Mouse (Mus musculus) gastrocnemius, postnatal 10 days (tissue): Measurements from ENCODE around the gene Gm8024. TPM values are rescaled to one million over a fixed set of nuclear protein-coding genes. Genes with fewer than 3 reads are reported as not detected.
A peak's percentile ranks its signal among the peaks of the same experiment; 100 is the strongest.
"Not testable (repeated sequence)": the region's sequence is repeated elsewhere in the genome, so short reads cannot be mapped to it uniquely, and the experiment has no call there.

Source experiments
- DNase-seq: peaks from one replicate; pipeline ENCODE4 v3.0.0; 2021; ENCODE audit warnings: mixed read lengths
- long read RNA-seq, 2 experiments: library from polyadenylated mRNA; stranded (forward); transcript quantifications; one replicate each; pipeline ENCODE4 v2.0.0; 2021
- total RNA-seq, 2 experiments: library from RNA; stranded (reverse); gene quantifications; 2 replicates each; pipeline ENCODE4 v1.2.3; 2021

Gene Gm8024
- total RNA-seq: not detected
- long read RNA-seq, experiment 1: 0 reads
- long read RNA-seq, experiment 2: 0 reads

- DNase-seq: not testable (repeated sequence)
These were observed at the start of gene Gm8024 for GRCm38 (mm10) chr14:42524182-42524581. Gene Gm8024 (minus strand): TSS chr14:42524282.

- DNase-seq: peak; percentile 12
These were observed 19.2 kb upstream of the Gm8024 start for GRCm38 (mm10) chr14:42543170-42543701.

DNA sequence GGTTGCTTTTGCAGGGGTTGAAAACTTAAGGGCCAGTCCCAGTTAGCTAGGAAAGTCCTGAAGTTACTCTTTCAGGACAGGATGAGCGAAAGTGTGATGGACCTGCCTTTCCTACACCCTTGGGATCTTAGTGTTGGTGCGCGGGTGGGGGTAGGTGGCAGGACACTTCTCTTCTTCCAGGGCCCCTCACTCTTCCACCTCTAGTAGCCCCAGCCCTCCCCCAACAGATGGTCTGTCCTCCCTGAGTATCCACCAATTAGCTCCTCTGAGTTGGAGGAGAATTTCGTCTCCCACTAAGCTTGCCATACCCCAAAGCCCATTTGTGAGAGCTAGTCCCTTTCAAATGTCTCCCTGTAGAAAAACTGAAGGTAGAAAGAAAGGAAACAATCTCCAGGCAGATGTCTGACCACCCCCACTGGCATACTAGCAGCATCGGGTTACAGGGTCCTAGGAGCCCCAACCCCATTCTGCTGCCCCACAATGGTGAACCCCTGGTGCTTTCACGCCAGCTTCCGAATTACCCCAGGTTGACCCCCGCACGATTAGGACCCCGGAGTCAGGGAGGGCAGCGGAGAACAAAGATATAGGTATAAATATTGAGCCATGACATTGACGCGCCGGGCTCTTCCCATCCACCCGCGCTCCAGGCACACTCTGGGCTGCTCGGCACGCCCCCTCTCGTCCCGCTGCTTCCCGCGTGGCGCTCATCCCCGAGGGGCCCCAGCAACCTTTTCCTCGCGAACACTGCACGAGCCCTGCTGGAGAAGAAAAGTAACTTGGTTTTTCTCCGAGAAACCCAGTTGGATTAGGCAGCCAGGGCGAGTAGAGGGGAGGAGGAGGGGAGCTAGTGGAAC lies 18.5 kb upstream of the Gm8024 start:
- DNase-seq: not testable (repeated sequence)

DNA sequence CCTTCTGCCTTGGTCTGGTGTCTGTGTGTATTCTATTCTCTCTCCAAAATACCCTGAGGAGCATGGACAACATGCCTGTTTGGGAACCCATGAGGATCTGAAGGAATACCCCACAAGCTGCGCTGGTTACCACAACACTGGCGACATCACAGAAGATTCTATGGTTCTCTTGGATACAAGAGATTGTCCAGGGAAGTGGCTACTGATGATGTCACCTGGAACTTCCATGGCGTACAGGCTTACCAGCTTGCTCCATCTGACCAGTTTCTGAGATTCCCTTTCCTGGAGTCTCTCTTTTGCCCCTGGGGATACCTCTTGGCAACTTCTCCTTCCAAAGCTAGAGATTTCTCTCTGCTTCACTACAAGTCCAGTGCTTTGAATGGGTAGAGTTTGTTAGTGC lies 21.8 kb downstream of the Gm8024 start, which contains the start of gene Gm8020:
Gm8020 (minus strand) TSS at position 101 of the 400 bp plus-strand sequence.
- DNase-seq: not testable (repeated sequence)

Other genes starting within 250 kb of the Gm8024 start
- gene Gm9611, start 226.9 kb downstream of the Gm8024 start, total RNA-seq: not detected
- not detected for gene Gm7995, start 214.1 kb downstream of the Gm8024 start, total RNA-seq
- not detected for gene Gm8005, start 84.6 kb downstream of the Gm8024 start, total RNA-seq
- not detected for gene Gm8011, start 60.4 kb downstream of the Gm8024 start, total RNA-seq
- gene Gm8020, start 21.9 kb downstream of the Gm8024 start, total RNA-seq: not detected
- not detected for gene Gm17124, start 75.6 kb upstream of the Gm8024 start, total RNA-seq
- not detected for gene Gm3633, start 117.6 kb upstream of the Gm8024 start, total RNA-seq
- not detected for gene Gm10378, start 131.7 kb upstream of the Gm8024 start, total RNA-seq
- gene Gm3015, start 244.5 kb upstream of the Gm8024 start, total RNA-seq: not detected